Mouse (Mus musculus): ENCODE measurements around the gene Gm20538.

The Gm20538 gene

DNA sequence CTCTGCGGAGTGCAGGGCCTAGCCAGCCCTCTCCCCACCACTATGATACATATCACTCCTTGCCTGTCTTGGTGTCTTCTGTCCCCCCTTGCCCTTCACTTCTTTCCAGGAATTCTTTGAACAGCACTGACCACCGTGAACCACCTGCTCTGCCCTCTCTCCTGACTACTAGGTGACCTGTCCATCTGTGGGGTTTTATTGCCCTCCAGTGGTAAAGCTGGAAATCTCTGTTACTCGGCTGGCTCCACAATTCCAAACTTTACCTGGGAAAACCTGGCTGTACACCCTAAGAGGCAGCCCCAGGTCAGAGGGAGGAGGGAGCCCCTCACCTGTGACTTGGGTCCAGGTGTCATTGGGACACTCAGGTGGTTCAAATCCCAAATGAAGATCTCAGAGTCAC lies 17.3 kb downstream of the Gm20538 start:
- no peak for DNase-seq (ENCODE audit: extremely low read depth, low read depth, low spot score)

GRCm38 (mm10) chr19:44530018-44530417 lies 22.6 kb downstream of the Gm20538 start:
- no peak for DNase-seq (ENCODE audit: extremely low read depth, low read depth, low spot score)

- no peak for DNase-seq (ENCODE audit: extremely low read depth, low read depth, low spot score)
Measured at GRCm38 (mm10) chr19:44525551-44526205, 27.0 kb downstream of the Gm20538 start.

DNA sequence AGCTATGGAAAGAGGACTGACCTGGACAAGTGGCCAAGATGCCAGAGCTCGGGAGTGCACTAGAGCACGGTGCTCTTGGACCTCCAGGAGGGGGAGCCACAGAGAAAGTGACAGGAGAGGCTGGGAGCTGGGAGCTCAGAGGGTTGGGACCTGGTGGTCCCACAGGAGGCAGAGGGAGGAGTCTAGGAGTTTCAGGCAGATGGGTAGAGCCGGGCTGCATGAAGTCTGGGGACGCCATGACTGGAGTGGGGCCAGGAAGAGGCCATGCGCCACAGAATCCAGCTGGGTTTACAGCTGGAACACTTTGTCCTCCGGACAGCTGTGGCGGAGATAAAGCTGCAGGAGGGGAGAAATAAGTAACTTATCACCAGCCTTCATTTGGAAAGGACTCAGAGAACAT lies 33.5 kb downstream of the Gm20538 start:
- DNase-seq (ENCODE audit: extremely low read depth, low read depth, low spot score): no peak

GRCm38 (mm10) chr19:44517996-44518768 lies 34.4 kb downstream of the Gm20538 start:
- DNase-seq (ENCODE audit: extremely low read depth, low read depth, low spot score): no peak

GRCm38 (mm10) chr19:44515769-44516168 lies 36.9 kb downstream of the Gm20538 start:
- no peak for DNase-seq (ENCODE audit: extremely low read depth, low read depth, low spot score)

DNA sequence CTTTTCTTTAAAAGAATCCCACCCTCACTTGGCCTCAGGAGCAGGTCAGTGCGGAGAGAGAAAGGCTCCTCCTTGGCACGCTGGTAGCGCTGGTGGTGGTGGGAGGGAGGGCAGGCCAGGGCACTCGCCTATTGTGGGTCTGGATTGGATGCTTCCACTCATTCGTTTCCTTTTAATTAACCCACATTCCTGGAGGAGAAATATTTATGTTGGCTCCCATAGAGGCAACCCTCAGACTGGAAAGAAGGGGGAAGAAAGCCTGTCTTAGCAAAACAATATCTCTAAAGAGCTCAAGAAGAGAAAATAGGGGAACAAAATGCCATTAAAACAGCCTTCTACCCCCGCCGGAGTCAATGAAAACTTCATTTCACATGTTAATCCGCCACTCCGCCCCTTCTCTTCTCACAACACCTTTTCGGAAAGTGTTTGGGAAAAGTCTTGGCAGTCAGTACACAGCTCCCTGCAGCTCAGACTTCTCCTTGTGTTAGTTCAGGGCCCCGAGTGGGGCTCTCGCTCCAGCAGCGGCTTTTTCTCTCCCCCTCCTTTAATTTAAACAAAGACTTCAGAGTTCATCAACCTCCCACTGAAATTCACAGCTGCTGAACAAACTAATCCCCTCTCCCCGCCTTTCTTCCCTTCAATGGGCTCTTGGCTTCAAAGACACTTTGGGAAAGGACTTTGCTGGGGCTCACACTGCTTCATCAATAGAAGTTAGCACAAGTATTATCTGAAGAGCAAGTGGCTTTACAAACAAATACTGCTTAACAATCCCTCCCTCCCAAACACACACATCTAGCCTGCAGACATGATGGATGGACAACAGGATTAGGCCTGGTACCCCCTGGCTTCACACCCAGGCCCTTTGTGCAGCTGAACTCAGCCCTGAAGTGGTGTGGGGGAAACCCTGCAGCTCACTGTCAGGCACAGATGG lies 37.8 kb downstream of the Gm20538 start:
- no peak for DNase-seq (ENCODE audit: extremely low read depth, low read depth, low spot score)

GRCm38 (mm10) chr19:44513921-44514482 lies 38.6 kb downstream of the Gm20538 start:
- no peak for DNase-seq (ENCODE audit: extremely low read depth, low read depth, low spot score)

- no peak for DNase-seq (ENCODE audit: extremely low read depth, low read depth, low spot score)
Measured at GRCm38 (mm10) chr19:44513054-44513833, 39.4 kb downstream of the Gm20538 start.

DNA sequence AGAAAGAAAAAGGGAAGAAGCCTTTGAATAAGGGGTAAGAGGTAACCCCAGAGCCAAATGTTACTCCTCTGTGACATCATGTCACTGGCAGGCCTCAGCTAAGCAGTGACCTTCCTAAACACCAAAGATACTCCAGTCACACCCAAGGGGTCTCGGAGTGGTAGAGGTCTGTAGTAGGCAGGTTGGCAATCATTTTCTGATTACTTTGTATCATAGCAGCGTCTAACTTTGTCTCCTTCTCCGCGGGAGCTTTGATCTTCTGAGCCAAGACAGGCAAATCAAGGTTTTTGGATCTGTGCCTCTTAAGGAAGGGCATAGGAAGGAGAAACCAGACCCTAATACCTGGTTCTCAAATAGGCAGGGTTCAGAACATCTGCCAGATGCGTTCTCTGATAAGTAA lies 40.0 kb downstream of the Gm20538 start:
- DNase-seq (ENCODE audit: extremely low read depth, low read depth, low spot score): no peak

DNA sequence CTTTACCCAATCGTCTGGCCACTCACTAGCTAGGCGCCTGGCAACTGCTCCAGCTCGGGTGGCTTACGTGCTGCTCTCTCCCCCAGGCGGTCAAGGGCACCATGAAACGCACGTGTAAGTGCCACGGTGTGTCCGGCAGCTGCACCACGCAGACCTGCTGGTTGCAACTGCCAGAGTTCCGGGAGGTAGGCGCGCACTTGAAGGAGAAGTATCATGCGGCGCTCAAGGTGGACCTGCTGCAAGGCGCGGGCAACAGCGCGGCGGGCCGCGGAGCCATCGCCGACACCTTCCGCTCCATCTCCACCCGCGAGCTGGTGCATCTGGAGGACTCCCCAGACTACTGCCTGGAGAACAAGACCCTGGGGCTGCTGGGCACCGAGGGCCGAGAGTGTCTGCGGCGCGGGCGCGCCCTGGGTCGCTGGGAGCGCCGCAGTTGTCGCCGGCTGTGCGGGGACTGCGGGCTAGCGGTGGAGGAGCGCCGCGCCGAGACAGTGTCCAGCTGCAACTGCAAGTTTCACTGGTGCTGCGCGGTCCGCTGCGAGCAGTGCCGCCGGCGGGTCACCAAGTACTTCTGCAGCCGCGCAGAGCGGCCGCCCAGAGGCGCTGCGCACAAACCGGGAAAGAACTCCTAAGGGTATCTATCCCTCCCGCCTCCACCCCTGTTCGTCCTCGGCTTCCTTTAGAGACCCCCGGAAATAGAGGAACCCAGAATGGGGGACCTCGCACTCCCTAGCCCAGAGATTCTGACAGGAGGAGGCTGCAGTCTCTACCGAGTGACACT lies 41.0 kb downstream of the Gm20538 start:
- no peak for DNase-seq (ENCODE audit: extremely low read depth, low read depth, low spot score)

DNA sequence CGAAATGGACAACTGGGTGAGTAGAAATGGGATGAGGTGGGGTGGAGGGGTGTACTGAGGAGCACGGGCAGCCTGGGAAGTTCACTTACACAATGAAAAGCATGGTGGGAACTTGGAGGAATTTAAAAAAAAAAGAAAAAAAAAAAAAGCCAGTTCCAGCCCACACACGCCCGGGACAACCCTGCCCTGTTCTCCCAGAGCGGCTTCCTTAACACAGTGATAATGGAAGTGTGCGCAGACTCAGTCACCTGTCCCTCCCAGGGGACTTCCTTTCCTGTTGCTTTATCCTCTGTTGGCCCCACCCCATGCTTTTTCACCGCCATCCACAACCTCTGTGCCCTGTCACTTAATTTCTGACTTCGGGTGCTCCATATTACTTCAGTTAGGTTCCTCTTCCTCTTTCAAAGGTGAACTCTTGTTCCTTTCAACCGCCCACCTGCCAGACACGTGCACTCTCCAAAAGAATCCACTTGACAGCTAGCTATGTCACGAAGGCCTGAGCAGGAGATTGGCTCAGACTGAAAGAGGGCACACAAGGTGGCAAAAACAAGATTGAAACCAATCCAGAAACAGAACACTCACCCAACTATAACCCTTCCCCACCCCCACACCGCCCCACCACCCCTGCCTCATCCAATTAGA lies 42.0 kb downstream of the Gm20538 start:
- DNase-seq (ENCODE audit: extremely low read depth, low read depth, low spot score): no peak

DNA sequence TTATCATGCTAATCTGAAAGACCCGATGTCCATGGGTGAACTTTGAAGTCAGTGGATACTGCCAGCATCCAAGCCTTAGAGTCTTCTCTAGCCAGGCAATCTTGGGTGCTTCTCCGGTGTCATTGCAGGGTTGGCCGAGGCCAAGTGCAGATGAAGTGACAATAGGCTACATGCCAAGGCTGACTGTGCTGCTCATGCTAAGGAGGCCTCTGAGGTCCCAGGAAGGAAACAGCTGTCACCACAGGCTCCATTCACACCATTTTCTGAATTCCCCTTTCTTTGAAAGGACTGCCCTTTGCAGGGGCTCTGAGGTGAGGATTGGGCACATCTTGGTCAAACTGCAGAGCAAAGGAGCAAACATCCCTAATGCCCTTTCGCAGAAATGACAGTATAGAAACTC lies 49.9 kb downstream of the Gm20538 start:
- no peak for DNase-seq (ENCODE audit: extremely low read depth, low read depth, low spot score)

DNA sequence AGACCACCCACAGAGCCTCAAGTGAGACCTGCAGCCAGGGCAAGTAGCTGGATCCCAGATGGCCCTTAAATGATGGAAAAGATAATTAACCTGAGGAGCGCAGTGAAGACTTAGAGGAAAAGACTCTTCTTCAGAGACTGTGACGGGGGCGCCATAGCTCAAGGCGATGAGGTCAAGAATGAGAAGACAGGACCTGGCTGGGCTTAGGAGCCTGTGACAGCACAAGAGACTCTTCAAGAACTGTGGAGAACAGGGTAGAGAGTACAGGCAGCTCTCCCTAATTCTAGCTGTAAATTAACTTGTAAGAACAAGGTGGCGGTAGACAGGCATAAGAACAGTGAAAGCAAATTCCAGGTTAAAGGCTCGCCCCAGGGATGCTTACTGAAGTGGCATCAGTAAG lies 50.7 kb downstream of the Gm20538 start:
- no peak for DNase-seq (ENCODE audit: extremely low read depth, low read depth, low spot score)

DNA sequence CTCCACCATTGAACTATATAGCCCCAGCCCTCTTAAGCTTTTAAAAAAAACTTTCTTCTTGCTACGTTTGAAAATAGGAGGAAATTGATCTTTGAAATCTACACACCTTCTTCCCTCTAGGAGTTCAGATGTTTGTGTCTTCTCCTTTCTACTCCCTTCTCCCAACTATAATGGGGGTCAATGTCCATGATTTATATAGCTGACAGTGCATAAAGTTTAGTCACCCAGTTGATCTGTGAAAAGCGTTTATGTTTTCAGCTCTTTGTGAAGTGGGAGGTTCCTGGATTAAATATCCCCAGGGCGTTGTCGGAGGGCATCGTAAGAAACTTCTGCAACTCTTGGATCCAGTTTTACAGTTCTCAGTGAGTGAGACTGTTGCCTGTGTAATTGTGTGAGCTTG lies 52.4 kb downstream of the Gm20538 start:
- no peak for DNase-seq (ENCODE audit: extremely low read depth, low read depth, low spot score)

DNA sequence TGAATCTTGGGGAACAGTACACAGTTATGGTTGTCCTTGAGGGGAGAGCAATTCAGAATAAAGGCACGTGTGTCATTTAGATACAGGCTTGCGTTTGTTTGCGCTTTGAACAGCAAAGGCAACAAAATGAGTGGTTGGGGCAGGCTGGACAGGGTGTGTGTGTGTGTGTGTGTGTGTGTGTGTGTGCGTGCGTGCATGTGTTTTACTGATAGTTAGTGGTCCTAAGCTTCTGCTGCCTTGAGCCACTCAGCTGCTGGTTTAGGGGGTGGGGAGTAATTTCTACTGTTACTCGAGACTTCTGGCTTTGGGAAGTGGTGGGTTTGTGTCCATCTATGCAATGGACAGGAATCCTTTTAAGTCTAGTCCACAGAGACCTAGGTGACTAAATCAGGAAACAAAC lies 53.7 kb downstream of the Gm20538 start:
- no peak for DNase-seq (ENCODE audit: extremely low read depth, low read depth, low spot score)

DNA sequence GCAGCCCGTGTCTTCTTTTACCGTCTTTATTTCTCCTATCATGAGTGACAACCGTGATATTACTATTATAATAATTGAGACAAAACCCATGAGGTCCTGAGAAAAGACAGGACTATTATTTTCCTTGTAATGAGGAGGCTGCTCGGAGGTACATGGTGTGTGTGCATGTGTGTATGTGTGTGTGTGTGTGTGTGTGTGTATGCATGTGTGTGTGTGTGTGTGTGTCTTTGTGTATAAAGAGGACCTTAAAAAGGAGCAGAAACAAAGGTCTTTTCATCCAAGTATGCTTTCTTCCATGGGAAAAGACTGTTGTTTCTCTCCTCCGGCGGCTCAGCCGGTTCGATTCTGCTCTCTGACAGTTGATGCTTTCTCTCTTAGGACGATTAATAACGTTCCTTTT lies 55.7 kb downstream of the Gm20538 start:
- no peak for DNase-seq (ENCODE audit: extremely low read depth, low read depth, low spot score)

DNA sequence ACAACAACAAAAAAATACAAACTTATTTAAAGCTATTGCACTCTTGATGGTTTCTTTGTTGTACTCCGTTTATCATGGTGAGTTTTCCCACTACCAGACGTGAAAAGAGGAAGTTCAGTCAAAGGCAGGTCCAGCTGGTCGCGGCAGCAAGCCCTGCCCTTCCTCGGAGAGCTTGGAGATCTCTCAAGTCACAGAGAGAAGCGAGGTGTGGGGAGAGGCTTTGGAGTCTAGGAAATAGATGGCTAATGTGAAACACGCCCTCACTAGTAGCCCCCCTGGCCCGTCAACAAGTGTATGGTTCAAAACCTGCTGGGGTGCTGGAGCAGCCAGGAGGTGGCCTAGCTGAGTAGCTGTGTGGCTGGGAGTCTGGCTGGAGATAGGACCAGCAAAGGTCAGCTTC lies 56.1 kb downstream of the Gm20538 start:
- no peak for DNase-seq (ENCODE audit: extremely low read depth, low read depth, low spot score)

All from fat pad, adult 2 months (tissue).